Mouse (Mus musculus): ENCODE measurements around the gene 1700017N19Rik. TPM values are rescaled to one million over a fixed set of nuclear protein-coding genes. Genes with fewer than 3 reads are reported as not detected.
A peak's percentile ranks its signal among the peaks of the same experiment; 100 is the strongest.

The 1700017N19Rik gene
- polyA plus RNA-seq, 1 experiment from 2014 or later, result not detected

- Histone ChIP-seq H3K4me2 (ENCODE audit: low read depth, low read length) (peak overlapping the region; percentile 77), H3K36me3 (ENCODE audit: control insufficient read depth, insufficient read depth, low read length) (no peaks in the 10 kb centered on the region), H3K4me1 (ENCODE audit: control insufficient read depth, insufficient read depth, low read length) (peaks cover 6% of the 10 kb centered on the region; the same call in 1 of the 2 replicates), H3K9me3 (ENCODE audit: control insufficient read depth, low read length) (no peaks in the 10 kb centered on the region), H3K4me3 (ENCODE audit: low read depth, low read length) (peak overlapping the region; percentile 61), H3K9ac (ENCODE audit: low read depth, low read length) (peak overlapping the region; percentile 69), H3K27ac (replicated peaks; ENCODE audit: low read depth, low read length) (peak overlapping the region; percentile 39; the same call in 1 of the 2 replicates), H3K27me3 (replicated peaks; ENCODE audit: control insufficient read depth, insufficient read depth, low read length) (no peaks in the 10 kb centered on the region)
- 39% methylated on average over 7 of the region's 7 CpGs for WGBS
- ATAC-seq (ENCODE audit: low read depth) (no peak), DNase-seq (ENCODE audit: low spot score) (no peak)
These were observed 1.8 kb upstream of the 1700017N19Rik start for GRCm38 (mm10) chr10:100588524-100588923.

DNA sequence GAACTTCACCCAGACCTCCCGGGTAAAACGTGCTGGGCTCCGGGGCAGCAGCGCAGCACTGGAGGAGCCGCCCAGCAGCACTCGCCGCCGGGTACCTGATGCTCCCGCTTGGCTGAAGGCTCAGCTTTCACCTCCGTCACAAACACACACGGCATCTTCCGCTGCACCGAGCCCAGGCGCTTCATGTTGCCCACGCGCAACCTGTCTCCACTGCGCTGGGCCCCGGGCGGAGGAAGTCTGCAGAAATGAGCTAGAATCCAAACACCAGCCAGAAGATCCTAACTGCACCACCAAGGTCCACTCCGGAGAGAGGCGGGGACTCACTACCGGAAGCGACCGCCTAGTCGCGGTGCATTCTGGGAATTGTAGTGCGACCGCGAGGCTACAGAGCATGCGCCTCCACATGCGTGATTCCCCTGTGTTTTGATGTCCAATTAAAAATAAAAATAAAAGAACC is 1.3 kb upstream of the 1700017N19Rik start:
- Histone ChIP-seq H3K4me2 (ENCODE audit: low read depth, low read length) (peak overlapping the region; percentile 77), H3K4me3 (ENCODE audit: low read depth, low read length) (peak overlapping the region; percentile 61), H3K4me1 (ENCODE audit: control insufficient read depth, insufficient read depth, low read length) (peaks cover 6% of the 10 kb centered on the region; the same call in 1 of the 2 replicates), H3K27ac (replicated peaks; ENCODE audit: low read depth, low read length) (peak overlapping the region; percentile 39), H3K9ac (ENCODE audit: low read depth, low read length) (peak overlapping the region; percentile 69), H3K27me3 (replicated peaks; ENCODE audit: control insufficient read depth, insufficient read depth, low read length) (no peaks in the 10 kb centered on the region), H3K9me3 (ENCODE audit: control insufficient read depth, low read length) (no peaks in the 10 kb centered on the region), H3K36me3 (ENCODE audit: control insufficient read depth, insufficient read depth, low read length) (no peaks in the 10 kb centered on the region)
- WGBS, result under 1% methylated on average over 29 of the region's 31 CpGs
- DNase-seq (ENCODE audit: low spot score) (peak; percentile 96), ATAC-seq (ENCODE audit: low read depth) (peak; percentile 99)

- H3K4me3 ChIP-seq (ENCODE audit: low read depth, low read length), result no peak overlapping the region
- no peaks in the 10 kb centered on the region for H3K27me3 ChIP-seq (replicated peaks; ENCODE audit: control insufficient read depth, insufficient read depth, low read length)
- no peaks in the 10 kb centered on the region for H3K4me1 ChIP-seq (ENCODE audit: control insufficient read depth, insufficient read depth, low read length)
- H3K36me3 ChIP-seq (ENCODE audit: control insufficient read depth, insufficient read depth, low read length), result no peaks in the 10 kb centered on the region
- H3K27ac ChIP-seq (replicated peaks; ENCODE audit: low read depth, low read length), result no peak overlapping the region
- H3K9me3 ChIP-seq (ENCODE audit: control insufficient read depth, low read length), result no peaks in the 10 kb centered on the region
- ATAC-seq (ENCODE audit: low read depth) (no peak), DNase-seq (ENCODE audit: low spot score) (no peak)
- no peak overlapping the region for H3K9ac ChIP-seq (ENCODE audit: low read depth, low read length)
- H3K4me2 ChIP-seq (ENCODE audit: low read depth, low read length), result no peak overlapping the region
- 76% methylated on average over 3 of the region's 3 CpGs for WGBS
These were observed 8.1 kb downstream of the 1700017N19Rik start for GRCm38 (mm10) chr10:100598339-100598738.

DNA sequence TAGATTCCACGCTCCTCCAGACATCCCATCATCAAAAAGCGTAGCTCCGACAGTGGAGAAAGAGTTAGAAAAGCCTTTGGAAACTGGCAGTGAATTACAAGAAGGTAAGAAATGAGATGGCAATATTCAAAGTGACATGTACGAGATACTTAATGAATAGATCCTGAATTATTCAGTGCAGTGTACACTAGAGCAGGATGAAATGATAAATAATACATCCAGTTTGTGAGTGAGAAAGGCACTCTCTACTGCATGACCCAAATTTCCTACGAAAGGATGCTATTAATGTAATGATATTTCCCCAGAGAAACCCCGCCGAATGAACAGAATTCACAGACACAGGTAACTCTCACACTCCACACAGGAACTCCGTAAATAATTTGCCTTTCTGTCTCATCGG is 13.2 kb downstream of the 1700017N19Rik start:
- WGBS, result 80% methylated on average over 9 of the region's 9 CpGs
- Histone ChIP-seq H3K9me3 (ENCODE audit: control insufficient read depth, low read length) (no peaks in the 10 kb centered on the region), H3K27ac (replicated peaks; ENCODE audit: low read depth, low read length) (no peak overlapping the region), H3K9ac (ENCODE audit: low read depth, low read length) (no peak overlapping the region), H3K36me3 (ENCODE audit: control insufficient read depth, insufficient read depth, low read length) (no peaks in the 10 kb centered on the region), H3K4me3 (ENCODE audit: low read depth, low read length) (no peak overlapping the region), H3K4me2 (ENCODE audit: low read depth, low read length) (no peak overlapping the region), H3K4me1 (ENCODE audit: control insufficient read depth, insufficient read depth, low read length) (no peaks in the 10 kb centered on the region), H3K27me3 (replicated peaks; ENCODE audit: control insufficient read depth, insufficient read depth, low read length) (no peaks in the 10 kb centered on the region)
- DNase-seq (ENCODE audit: low spot score), result no peak
- ATAC-seq (ENCODE audit: low read depth), result no peak

DNA sequence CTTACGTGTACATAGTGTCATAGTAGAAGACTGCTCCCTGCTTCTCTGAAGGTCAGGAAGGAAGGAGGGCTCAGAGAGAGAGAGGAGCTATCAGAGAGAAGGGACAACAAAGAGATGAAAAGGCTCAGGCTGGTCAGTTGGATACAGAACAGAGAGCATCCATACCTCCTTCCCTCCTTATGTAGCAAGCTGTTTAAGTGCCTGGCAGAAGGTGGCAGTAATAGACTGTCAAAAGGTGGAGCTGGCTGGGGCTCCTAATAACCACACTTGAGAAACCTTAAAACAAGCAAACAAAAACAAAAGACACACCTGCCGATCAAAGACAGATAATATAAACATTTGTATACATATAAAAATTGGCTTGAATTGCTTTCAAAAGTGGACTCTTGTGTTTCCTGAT is 14.0 kb downstream of the 1700017N19Rik start:
- Histone ChIP-seq H3K27ac (replicated peaks; ENCODE audit: low read depth, low read length) (no peak overlapping the region), H3K36me3 (ENCODE audit: control insufficient read depth, insufficient read depth, low read length) (no peaks in the 10 kb centered on the region), H3K4me3 (ENCODE audit: low read depth, low read length) (no peak overlapping the region), H3K9ac (ENCODE audit: low read depth, low read length) (no peak overlapping the region), H3K27me3 (replicated peaks; ENCODE audit: control insufficient read depth, insufficient read depth, low read length) (no peaks in the 10 kb centered on the region), H3K4me2 (ENCODE audit: low read depth, low read length) (no peak overlapping the region), H3K9me3 (ENCODE audit: control insufficient read depth, low read length) (no peaks in the 10 kb centered on the region), H3K4me1 (ENCODE audit: control insufficient read depth, insufficient read depth, low read length) (no peaks in the 10 kb centered on the region)
- DNase-seq (ENCODE audit: low spot score) (no peak), ATAC-seq (ENCODE audit: low read depth) (no peak)
- 56% methylated on average over 2 of the region's 2 CpGs for WGBS

- ATAC-seq (ENCODE audit: low read depth) (no peak), DNase-seq (ENCODE audit: low spot score) (peak; percentile 9)
- H3K4me1 ChIP-seq (ENCODE audit: control insufficient read depth, insufficient read depth, low read length), result no peaks in the 10 kb centered on the region
- 61% methylated on average over 6 of the region's 6 CpGs for WGBS
- no peaks in the 10 kb centered on the region for H3K36me3 ChIP-seq (ENCODE audit: control insufficient read depth, insufficient read depth, low read length)
- no peaks in the 10 kb centered on the region for H3K9me3 ChIP-seq (ENCODE audit: control insufficient read depth, low read length)
- H3K27ac ChIP-seq (replicated peaks; ENCODE audit: low read depth, low read length), result no peak overlapping the region
- no peak overlapping the region for H3K9ac ChIP-seq (ENCODE audit: low read depth, low read length)
- H3K4me3 ChIP-seq (ENCODE audit: low read depth, low read length), result no peak overlapping the region
- no peaks in the 10 kb centered on the region for H3K27me3 ChIP-seq (replicated peaks; ENCODE audit: control insufficient read depth, insufficient read depth, low read length)
- H3K4me2 ChIP-seq (ENCODE audit: low read depth, low read length), result no peak overlapping the region
These were observed 27.1 kb downstream of the 1700017N19Rik start for GRCm38 (mm10) chr10:100617233-100617903.

- no peaks in the 10 kb centered on the region for H3K9me3 ChIP-seq (ENCODE audit: control insufficient read depth, low read length)
- H3K4me1 ChIP-seq (ENCODE audit: control insufficient read depth, insufficient read depth, low read length), result no peaks in the 10 kb centered on the region
- H3K36me3 ChIP-seq (ENCODE audit: control insufficient read depth, insufficient read depth, low read length), result no peaks in the 10 kb centered on the region
- no peak for ATAC-seq (ENCODE audit: low read depth)
- WGBS, result 88% methylated on average over 7 of the region's 7 CpGs
- no peak overlapping the region for H3K4me2 ChIP-seq (ENCODE audit: low read depth, low read length)
- H3K9ac ChIP-seq (ENCODE audit: low read depth, low read length), result no peak overlapping the region
- no peak for DNase-seq (ENCODE audit: low spot score)
- no peak overlapping the region for H3K27ac ChIP-seq (replicated peaks; ENCODE audit: low read depth, low read length)
- no peaks in the 10 kb centered on the region for H3K27me3 ChIP-seq (replicated peaks; ENCODE audit: control insufficient read depth, insufficient read depth, low read length)
- H3K4me3 ChIP-seq (ENCODE audit: low read depth, low read length), result no peak overlapping the region
These were observed 29.2 kb downstream of the 1700017N19Rik start for GRCm38 (mm10) chr10:100619474-100619873.

DNA sequence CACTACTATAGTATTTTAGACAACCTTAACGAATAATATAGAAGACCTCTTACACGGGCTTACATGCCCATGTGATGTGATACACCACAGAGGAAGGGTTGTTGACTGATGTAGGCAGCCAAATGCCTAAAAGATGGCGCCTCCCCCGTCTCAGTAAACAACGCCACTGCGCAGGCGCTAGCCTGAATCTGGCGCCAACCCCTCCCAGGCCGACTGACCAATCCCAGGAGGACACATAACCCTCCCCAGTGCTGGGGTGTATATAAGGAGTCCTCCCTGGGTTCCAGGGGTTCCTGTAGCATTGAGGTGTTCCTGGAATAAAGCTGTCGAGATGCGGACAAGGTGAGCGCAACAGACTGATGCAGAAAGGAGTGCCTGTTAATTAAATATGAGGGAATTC is 29.8 kb downstream of the 1700017N19Rik start:
- no peak for DNase-seq (ENCODE audit: low spot score)
- Histone ChIP-seq H3K27me3 (replicated peaks; ENCODE audit: control insufficient read depth, insufficient read depth, low read length) (no peaks in the 10 kb centered on the region), H3K9me3 (ENCODE audit: control insufficient read depth, low read length) (no peaks in the 10 kb centered on the region), H3K9ac (ENCODE audit: low read depth, low read length) (no peak overlapping the region), H3K4me3 (ENCODE audit: low read depth, low read length) (no peak overlapping the region), H3K36me3 (ENCODE audit: control insufficient read depth, insufficient read depth, low read length) (no peaks in the 10 kb centered on the region), H3K27ac (replicated peaks; ENCODE audit: low read depth, low read length) (no peak overlapping the region), H3K4me2 (ENCODE audit: low read depth, low read length) (no peak overlapping the region), H3K4me1 (ENCODE audit: control insufficient read depth, insufficient read depth, low read length) (no peaks in the 10 kb centered on the region)
- ATAC-seq (ENCODE audit: low read depth), result no peak
- WGBS, result 92% methylated on average over 12 of the region's 12 CpGs

- WGBS, result 58% methylated on average over 3 of the region's 3 CpGs
- no peak overlapping the region for H3K4me3 ChIP-seq (ENCODE audit: low read depth, low read length)
- ATAC-seq (ENCODE audit: low read depth) (no peak), DNase-seq (ENCODE audit: low spot score) (no peak)
- H3K9me3 ChIP-seq (ENCODE audit: control insufficient read depth, low read length), result no peaks in the 10 kb centered on the region
- no peak overlapping the region for H3K27ac ChIP-seq (replicated peaks; ENCODE audit: low read depth, low read length)
- H3K4me1 ChIP-seq (ENCODE audit: control insufficient read depth, insufficient read depth, low read length), result no peaks in the 10 kb centered on the region
- H3K9ac ChIP-seq (ENCODE audit: low read depth, low read length), result no peak overlapping the region
- H3K27me3 ChIP-seq (replicated peaks; ENCODE audit: control insufficient read depth, insufficient read depth, low read length), result no peaks in the 10 kb centered on the region
- H3K36me3 ChIP-seq (ENCODE audit: control insufficient read depth, insufficient read depth, low read length), result no peaks in the 10 kb centered on the region
- no peak overlapping the region for H3K4me2 ChIP-seq (ENCODE audit: low read depth, low read length)
These were observed 32.2 kb downstream of the 1700017N19Rik start for GRCm38 (mm10) chr10:100622494-100622893.

All from embryonic facial prominence, embryonic 14.5 days (tissue).